Mouse (Mus musculus): ENCODE data around the gene Wdr31. TPM values are rescaled to one million over a fixed set of nuclear protein-coding genes. Genes with fewer than 3 reads are reported as not detected.

The Wdr31 gene
- total and polyA plus RNA-seq, 3 experiments = 3.0 to 5.0 (median 3.8) TPM

GRCm38 (mm10) chr4:62406133-62406532 lies 64.6 kb downstream of the Wdr31 start:
- Histone ChIP-seq H3K9me3 (replicated peaks; ENCODE audit: low read length) (no peaks in the 10 kb centered on the region), H3K36me3 (replicated peaks in 1 of 2; ENCODE audit: control insufficient read depth in 1 of 2, insufficient read depth in 1 of 2, low read length in 1 of 2) (peaks cover 14 to 54% of the 10 kb centered on the region in 2 experiments), H3K27me3 (replicated peaks) (no peaks in the 10 kb centered on the region), H3K9ac (ENCODE audit: insufficient read depth, low read depth) (no peak overlapping the region), H3K27ac (ENCODE audit: insufficient read depth, low read depth) (no peak overlapping the region), H3K4me3 (replicated peaks in 1 of 3; ENCODE audit: low read depth in 2 of 3, low read length in 2 of 3, poor library complexity in 1 of 3) (no peak overlapping the region), H3K4me2 (ENCODE audit: insufficient read depth, low read depth, poor library complexity, severe bottlenecking) (no peak overlapping the region), H3K4me1 (ENCODE audit: control insufficient read depth in 1 of 2, insufficient read depth in 2 of 2) (peaks cover 8 to 39% of the 10 kb centered on the region in 2 experiments), H3K79me2 (replicated peaks; ENCODE audit: control insufficient read depth, extremely low read depth, insufficient read depth, poor library complexity, severe bottlenecking) (peaks cover 67% of the 10 kb centered on the region)
- in situ Hi-C loops (cut with MboI; ENCODE audit: low pct_ligation_motif_present, low pct_unique_long_range_greater_than_20kb, low sequenced_read_pairs) = loop anchor here (10.0 kb wide), 1 partner anchor 99 kb away; the partner anchor contains the start of gene Hdhd3
- dilution Hi-C loops (cut with MboI; ENCODE audit: extremely low pct_ligation_motif_present, extremely low pct_unique_long_range_greater_than_20kb, low sequenced_read_pairs) = no loop called here
- no peak for TF ChIP-seq EP300 (IDR thresholded peaks at IDR 0.05; ENCODE audit: low read length)
- no peak for TF ChIP-seq MYC (IDR thresholded peaks at IDR 0.05; ENCODE audit: low read depth, low read length)
- TF ChIP-seq MEF2A (IDR thresholded peaks at IDR 0.05; ENCODE audit: borderline replicate concordance, low read depth, low read length) = no peak
- no peak for TF ChIP-seq IRF4 (IDR thresholded peaks at IDR 0.05; ENCODE audit: low read depth, low read length)
- TF ChIP-seq CHD1 (IDR thresholded peaks at IDR 0.05; ENCODE audit: low read depth, low read length) = no peak
- TF ChIP-seq SIN3A (IDR thresholded peaks at IDR 0.05; ENCODE audit: low read length) = no peak
- no peak for TF ChIP-seq NELFE (IDR thresholded peaks at IDR 0.05; ENCODE audit: low read depth, low read length)
- no peak for TF ChIP-seq ZKSCAN1 (IDR thresholded peaks at IDR 0.05; ENCODE audit: borderline replicate concordance, low read depth, low read length)
- TF ChIP-seq MAZ (IDR thresholded peaks at IDR 0.05; ENCODE audit: low read depth, low read length) = no peak
- no peak for TF ChIP-seq ZC3H11A (IDR thresholded peaks at IDR 0.05; ENCODE audit: low read depth, low read length)
- no peak for DNase-seq (ENCODE audit: extremely low read depth)

- peaks cover 0 to under 1% of the 10 kb centered on the region in 2 experiments; a peak in 1 of 4 replicates for H3K4me1 ChIP-seq (ENCODE audit: control insufficient read depth in 1 of 2, insufficient read depth in 2 of 2)
- no peaks in the 10 kb centered on the region for H3K27me3 ChIP-seq (replicated peaks)
- H3K9me3 ChIP-seq (replicated peaks; ENCODE audit: low read length) = no peaks in the 10 kb centered on the region
- TF ChIP-seq ELF1 (IDR thresholded peaks at IDR 0.05; ENCODE audit: low read depth, low read length) = no peak
- TF ChIP-seq CHD2 (IDR thresholded peaks at IDR 0.05; ENCODE audit: low read length) = no peak
- DNase-seq (ENCODE audit: extremely low read depth) = no peak
- H3K4me3 ChIP-seq (replicated peaks in 1 of 3; ENCODE audit: low read depth in 2 of 3, low read length in 2 of 3, poor library complexity in 1 of 3) = no peak overlapping the region
- H3K4me2 ChIP-seq (ENCODE audit: insufficient read depth, low read depth, poor library complexity, severe bottlenecking) = no peak overlapping the region
- H3K36me3 ChIP-seq (replicated peaks in 1 of 2; ENCODE audit: control insufficient read depth in 1 of 2, insufficient read depth in 1 of 2, low read length in 1 of 2) = peaks cover 49 to 86% of the 10 kb centered on the region in 2 experiments
- dilution Hi-C loops (cut with MboI; ENCODE audit: extremely low pct_ligation_motif_present, extremely low pct_unique_long_range_greater_than_20kb, low sequenced_read_pairs) = no loop called here
- peaks cover 28% of the 10 kb centered on the region for H3K79me2 ChIP-seq (replicated peaks; ENCODE audit: control insufficient read depth, extremely low read depth, insufficient read depth, poor library complexity, severe bottlenecking)
- in situ Hi-C loops (cut with MboI; ENCODE audit: low pct_ligation_motif_present, low pct_unique_long_range_greater_than_20kb, low sequenced_read_pairs) = no loop called here
- H3K9ac ChIP-seq (ENCODE audit: insufficient read depth, low read depth) = no peak overlapping the region
- H3K27ac ChIP-seq (ENCODE audit: insufficient read depth, low read depth) = no peak overlapping the region
These were observed 71.7 kb downstream of the Wdr31 start for GRCm38 (mm10) chr4:62398956-62399355.

Other genes starting within 250 kb of the Wdr31 start
- gene Zfp37, start 239.8 kb downstream of the Wdr31 start, total RNA-seq (2012; rRNA removed) = not detected in 2 replicates
- not detected in 2 replicates for gene Zfp37, start 239.8 kb downstream of the Wdr31 start, total RNA-seq (2014; rRNA removed)
- gene Zfp37, start 239.8 kb downstream of the Wdr31 start, polyA plus RNA-seq (2012; ENCODE audit: insufficient read length, low read depth) = not detected in 2 replicates
- gene Slc31a2, start 208.3 kb downstream of the Wdr31 start, total RNA-seq (2012; rRNA removed) = 8.4 and 8.6 TPM in 2 replicates
- gene Slc31a2, start 208.3 kb downstream of the Wdr31 start, total RNA-seq (2014; rRNA removed) = 6.9 and 7.2 TPM in 2 replicates
- gene Slc31a2, start 208.3 kb downstream of the Wdr31 start, polyA plus RNA-seq (2012; ENCODE audit: insufficient read length, low read depth) = 5.9 and 6.2 TPM in 2 replicates
- 30.4 and 30.8 TPM in 2 replicates for gene Fkbp15, start 110.3 kb downstream of the Wdr31 start, total RNA-seq (2012; rRNA removed)
- gene Fkbp15, start 110.3 kb downstream of the Wdr31 start, total RNA-seq (2014; rRNA removed) = 24.0 and 25.9 TPM in 2 replicates
- 32.9 and 35.1 TPM in 2 replicates for gene Fkbp15, start 110.3 kb downstream of the Wdr31 start, polyA plus RNA-seq (2012; ENCODE audit: insufficient read length, low read depth)
- gene Slc31a1, start 110.2 kb downstream of the Wdr31 start, total RNA-seq (2012; rRNA removed) = 14.0 and 16.5 TPM in 2 replicates
- gene Slc31a1, start 110.2 kb downstream of the Wdr31 start, total RNA-seq (2014; rRNA removed) = 18.1 and 19.7 TPM in 2 replicates
- 30.3 and 32.5 TPM in 2 replicates for gene Slc31a1, start 110.2 kb downstream of the Wdr31 start, polyA plus RNA-seq (2012; ENCODE audit: insufficient read length, low read depth)
- 78.2 and 103 TPM in 2 replicates for gene Cdc26, start 62.3 kb downstream of the Wdr31 start, total RNA-seq (2012; rRNA removed)
- 256 and 258 TPM in 2 replicates for gene Cdc26, start 62.3 kb downstream of the Wdr31 start, total RNA-seq (2014; rRNA removed)
- gene Cdc26, start 62.3 kb downstream of the Wdr31 start, polyA plus RNA-seq (2012; ENCODE audit: insufficient read length, low read depth) = 105 and 125 TPM in 2 replicates
- 18.1 and 22.5 TPM in 2 replicates for gene Prpf4, start 62.1 kb downstream of the Wdr31 start, total RNA-seq (2012; rRNA removed)
- 33.5 and 33.9 TPM in 2 replicates for gene Prpf4, start 62.1 kb downstream of the Wdr31 start, total RNA-seq (2014; rRNA removed)
- 31.6 and 33.7 TPM in 2 replicates for gene Prpf4, start 62.1 kb downstream of the Wdr31 start, polyA plus RNA-seq (2012; ENCODE audit: insufficient read length, low read depth)
- gene Rnf183, start 35.6 kb downstream of the Wdr31 start, total RNA-seq (2012; rRNA removed) = 3.5 and 4.1 TPM in 2 replicates
- 3.6 and 4.4 TPM in 2 replicates for gene Rnf183, start 35.6 kb downstream of the Wdr31 start, total RNA-seq (2014; rRNA removed)
- gene Rnf183, start 35.6 kb downstream of the Wdr31 start, polyA plus RNA-seq (2012; ENCODE audit: insufficient read length, low read depth) = 3.8 and 4.0 TPM in 2 replicates
- gene Bspry, start 9.2 kb upstream of the Wdr31 start, total RNA-seq (2012; rRNA removed) = 1.1 and 1.2 TPM in 2 replicates
- gene Bspry, start 9.2 kb upstream of the Wdr31 start, total RNA-seq (2014; rRNA removed) = 0.86 and 0.95 TPM in 2 replicates
- gene Bspry, start 9.2 kb upstream of the Wdr31 start, polyA plus RNA-seq (2012; ENCODE audit: insufficient read length, low read depth) = 0.53 and 1.2 TPM in 2 replicates
- 4.7 and 6.1 TPM in 2 replicates for gene Hdhd3, start 32.6 kb upstream of the Wdr31 start, total RNA-seq (2012; rRNA removed)
- gene Hdhd3, start 32.6 kb upstream of the Wdr31 start, total RNA-seq (2014; rRNA removed) = 2.9 and 4.5 TPM in 2 replicates
- 4.7 and 5.3 TPM in 2 replicates for gene Hdhd3, start 32.6 kb upstream of the Wdr31 start, polyA plus RNA-seq (2012; ENCODE audit: insufficient read length, low read depth)
- gene Alad, start 49.0 kb upstream of the Wdr31 start, total RNA-seq (2012; rRNA removed) = 79.0 and 84.2 TPM in 2 replicates
- gene Alad, start 49.0 kb upstream of the Wdr31 start, total RNA-seq (2014; rRNA removed) = 33.3 and 35.1 TPM in 2 replicates
- gene Alad, start 49.0 kb upstream of the Wdr31 start, polyA plus RNA-seq (2012; ENCODE audit: insufficient read length, low read depth) = 71.5 and 78.2 TPM in 2 replicates
- gene Pole3, start 54.2 kb upstream of the Wdr31 start, total RNA-seq (2012; rRNA removed) = 32.1 and 43.7 TPM in 2 replicates
- 69.8 and 74.6 TPM in 2 replicates for gene Pole3, start 54.2 kb upstream of the Wdr31 start, total RNA-seq (2014; rRNA removed)
- 87.5 and 98.9 TPM in 2 replicates for gene Pole3, start 54.2 kb upstream of the Wdr31 start, polyA plus RNA-seq (2012; ENCODE audit: insufficient read length, low read depth)
- 0.21 and 0.30 TPM in 2 replicates for gene 4933430I17Rik, start 54.5 kb upstream of the Wdr31 start, total RNA-seq (2012; rRNA removed)
- 0.34 and 0.52 TPM in 2 replicates for gene 4933430I17Rik, start 54.5 kb upstream of the Wdr31 start, total RNA-seq (2014; rRNA removed)
- 1.8 and 1.9 TPM in 2 replicates for gene 4933430I17Rik, start 54.5 kb upstream of the Wdr31 start, polyA plus RNA-seq (2012; ENCODE audit: insufficient read length, low read depth)
- 2.0 and 3.3 TPM in 2 replicates for gene Rgs3, start 89.0 kb upstream of the Wdr31 start, total RNA-seq (2012; rRNA removed)
- 3.4 and 3.5 TPM in 2 replicates for gene Rgs3, start 89.0 kb upstream of the Wdr31 start, total RNA-seq (2014; rRNA removed)
- 5.1 and 6.0 TPM in 2 replicates for gene Rgs3, start 89.0 kb upstream of the Wdr31 start, polyA plus RNA-seq (2012; ENCODE audit: insufficient read length, low read depth)